Mouse (Mus musculus): ENCODE measurements at regions not wholly inside any gene's neighbourhood (a gene's known extent, or its start where the extent isn't known, plus 50 kb on each side); places are given as distances from the start of the nearest gene placed in this dataset.

- no peak for DNase-seq (ENCODE audit: low spot score in 2 of 2)
These were observed 1944.6 kb upstream of the Lrrc6 start for GRCm38 (mm10) chr15:68445341-68445740.

- no peak for DNase-seq (ENCODE audit: low spot score in 2 of 2)
These were observed 1939.9 kb upstream of the Lrrc6 start for GRCm38 (mm10) chr15:68440636-68441035.

GRCm38 (mm10) chr15:68435961-68436360, 1935.3 kb upstream of the Lrrc6 start:
- no peak for DNase-seq (ENCODE audit: low spot score in 2 of 2)

GRCm38 (mm10) chr15:68431251-68431650, 1930.5 kb upstream of the Lrrc6 start:
- no peak for DNase-seq (ENCODE audit: low spot score in 2 of 2)

- DNase-seq (ENCODE audit: low spot score in 2 of 2) = no peak
These were observed 1929.8 kb upstream of the Lrrc6 start for GRCm38 (mm10) chr15:68430486-68430885.

GRCm38 (mm10) chr15:68428444-68429228, 1927.9 kb upstream of the Lrrc6 start:
- DNase-seq (ENCODE audit: low spot score in 2 of 2) = no peak

GRCm38 (mm10) chr15:68417142-68417541, 1916.4 kb upstream of the Lrrc6 start:
- no peak for DNase-seq (ENCODE audit: low spot score in 2 of 2)

- DNase-seq (ENCODE audit: low spot score in 2 of 2) = no peak
These were observed 1914.8 kb upstream of the Lrrc6 start for GRCm38 (mm10) chr15:68415401-68415925.

- DNase-seq (ENCODE audit: low spot score in 2 of 2) = no peak
These were observed 1913.3 kb upstream of the Lrrc6 start for GRCm38 (mm10) chr15:68414047-68414446.

GRCm38 (mm10) chr15:68412697-68413096, 1912.0 kb upstream of the Lrrc6 start:
- DNase-seq (ENCODE audit: low spot score in 2 of 2) = no peak

GRCm38 (mm10) chr15:68412156-68412555, 1911.4 kb upstream of the Lrrc6 start:
- no peak for DNase-seq (ENCODE audit: low spot score in 2 of 2)

- DNase-seq (ENCODE audit: low spot score in 2 of 2) = no peak
These were observed 1902.9 kb upstream of the Lrrc6 start for GRCm38 (mm10) chr15:68403554-68404070.

- DNase-seq (ENCODE audit: low spot score in 2 of 2) = no peak
These were observed 1901.0 kb upstream of the Lrrc6 start for GRCm38 (mm10) chr15:68401726-68402125.

- DNase-seq (ENCODE audit: low spot score in 2 of 2) = no peak
These were observed 1900.3 kb upstream of the Lrrc6 start for GRCm38 (mm10) chr15:68401006-68401405.

- DNase-seq (ENCODE audit: low spot score in 2 of 2) = no peak
These were observed 1895.9 kb upstream of the Lrrc6 start for GRCm38 (mm10) chr15:68396566-68396965.

GRCm38 (mm10) chr15:68394749-68395148, 1894.0 kb upstream of the Lrrc6 start:
- DNase-seq (ENCODE audit: low spot score in 2 of 2) = no peak

GRCm38 (mm10) chr15:68394157-68394556, 1893.4 kb upstream of the Lrrc6 start:
- DNase-seq (ENCODE audit: low spot score in 2 of 2) = no peak

- DNase-seq (ENCODE audit: low spot score in 2 of 2) = no peak
These were observed 1891.0 kb upstream of the Lrrc6 start for GRCm38 (mm10) chr15:68391737-68392136.

- no peak for DNase-seq (ENCODE audit: low spot score in 2 of 2)
These were observed 1889.1 kb upstream of the Lrrc6 start for GRCm38 (mm10) chr15:68389855-68390254.

- no peak for DNase-seq (ENCODE audit: low spot score in 2 of 2)
These were observed 1886.8 kb upstream of the Lrrc6 start for GRCm38 (mm10) chr15:68387349-68388065.

- no peak for DNase-seq (ENCODE audit: low spot score in 2 of 2)
These were observed 1884.0 kb upstream of the Lrrc6 start for GRCm38 (mm10) chr15:68384571-68385335.

GRCm38 (mm10) chr15:68375166-68375565, 1874.5 kb upstream of the Lrrc6 start:
- peak in 1 of 2 experiments; percentile 30 for DNase-seq (ENCODE audit: low spot score in 2 of 2)
